Mouse (Mus musculus): ENCODE data around the gene Uchl3. TPM values are rescaled to one million over a fixed set of nuclear protein-coding genes. Genes with fewer than 3 reads are reported as not detected.

The Uchl3 gene
- total and polyA plus RNA-seq, 2 experiments from 2014 or later = 43.5 to 241 TPM

- ATAC-seq (no peak), DNase-seq (ENCODE audit: low spot score) (no peak)
- no peak overlapping the region for H3K4me2 ChIP-seq (ENCODE audit: low read depth, low read length)
- no peak overlapping the region for H3K4me3 ChIP-seq (ENCODE audit: low read length)
- H3K9ac ChIP-seq (replicated peaks; ENCODE audit: low read length) = no peak overlapping the region
- no peak overlapping the region for H3K27ac ChIP-seq
- 98% methylated on average over 7 of the region's 7 CpGs for WGBS
- H3K27me3 ChIP-seq (ENCODE audit: insufficient read depth, low read length) = no peaks in the 10 kb centered on the region
- no peaks in the 10 kb centered on the region for H3K4me1 ChIP-seq (ENCODE audit: insufficient read depth, low read length)
- TF ChIP-seq CTCF (IDR thresholded peaks at IDR 0.05; ENCODE audit: low read depth) = no peak
- H3K9me3 ChIP-seq (ENCODE audit: low read length) = no peaks in the 10 kb centered on the region
- peaks cover 14% of the 10 kb centered on the region; the same call in 1 of the 2 replicates for H3K36me3 ChIP-seq (ENCODE audit: insufficient read depth, low read length)
These were observed 12.3 kb downstream of the Uchl3 start for GRCm38 (mm10) chr14:101666056-101666455.

- 0 out of 2 replicates have a peak, but pooled peaks have one; percentile 8 for TF ChIP-seq CTCF (IDR thresholded peaks at IDR 0.05; ENCODE audit: low read depth)
- Histone ChIP-seq H3K27ac (no peak overlapping the region), H3K9me3 (ENCODE audit: low read length) (no peaks in the 10 kb centered on the region), H3K4me3 (ENCODE audit: low read length) (no peak overlapping the region), H3K27me3 (ENCODE audit: insufficient read depth, low read length) (no peaks in the 10 kb centered on the region), H3K9ac (replicated peaks; ENCODE audit: low read length) (no peak overlapping the region), H3K4me1 (ENCODE audit: insufficient read depth, low read length) (no peaks in the 10 kb centered on the region), H3K36me3 (ENCODE audit: insufficient read depth, low read length) (peaks cover 14% of the 10 kb centered on the region; the same call in 1 of the 2 replicates), H3K4me2 (ENCODE audit: low read depth, low read length) (no peak overlapping the region)
- WGBS = 77% methylated on average over 5 of the region's 5 CpGs
- ATAC-seq = no peak
- DNase-seq (ENCODE audit: low spot score) = peak; percentile 10
These were observed 12.8 kb downstream of the Uchl3 start for GRCm38 (mm10) chr14:101666536-101666935.

- peaks cover 14% of the 10 kb centered on the region; the same call in 1 of the 2 replicates for H3K36me3 ChIP-seq (ENCODE audit: insufficient read depth, low read length)
- H3K4me1 ChIP-seq (ENCODE audit: insufficient read depth, low read length) = no peaks in the 10 kb centered on the region
- H3K9me3 ChIP-seq (ENCODE audit: low read length) = no peaks in the 10 kb centered on the region
- no peak for ATAC-seq
- WGBS = 86% methylated on average over 7 of the region's 7 CpGs
- H3K4me2 ChIP-seq (ENCODE audit: low read depth, low read length) = no peak overlapping the region
- no peak overlapping the region for H3K27ac ChIP-seq
- no peak for TF ChIP-seq CTCF (IDR thresholded peaks at IDR 0.05; ENCODE audit: low read depth)
- H3K9ac ChIP-seq (replicated peaks; ENCODE audit: low read length) = no peak overlapping the region
- no peak overlapping the region for H3K4me3 ChIP-seq (ENCODE audit: low read length)
- H3K27me3 ChIP-seq (ENCODE audit: insufficient read depth, low read length) = no peaks in the 10 kb centered on the region
- no peak for DNase-seq (ENCODE audit: low spot score)
These were observed 14.9 kb downstream of the Uchl3 start for GRCm38 (mm10) chr14:101668626-101669025.

- Histone ChIP-seq H3K27me3 (ENCODE audit: insufficient read depth, low read length) (no peaks in the 10 kb centered on the region), H3K27ac (no peak overlapping the region), H3K4me1 (ENCODE audit: insufficient read depth, low read length) (no peaks in the 10 kb centered on the region), H3K9me3 (ENCODE audit: low read length) (no peaks in the 10 kb centered on the region), H3K4me2 (ENCODE audit: low read depth, low read length) (no peak overlapping the region), H3K36me3 (ENCODE audit: insufficient read depth, low read length) (peaks cover 18% of the 10 kb centered on the region; the same call in 1 of the 2 replicates), H3K9ac (replicated peaks; ENCODE audit: low read length) (no peak overlapping the region), H3K4me3 (ENCODE audit: low read length) (no peak overlapping the region)
- DNase-seq (ENCODE audit: low spot score) (no peak), ATAC-seq (no peak)
- TF ChIP-seq CTCF (IDR thresholded peaks at IDR 0.05; ENCODE audit: low read depth) = no peak
- 100% methylated on average over 1 of the region's 1 CpGs for WGBS
These were observed 18.5 kb downstream of the Uchl3 start for GRCm38 (mm10) chr14:101672226-101672625.

GRCm38 (mm10) chr14:101687696-101688095 is 33.9 kb downstream of the Uchl3 start:
- Histone ChIP-seq H3K4me3 (ENCODE audit: low read length) (no peak overlapping the region), H3K4me1 (ENCODE audit: insufficient read depth, low read length) (no peaks in the 10 kb centered on the region), H3K27ac (no peak overlapping the region), H3K4me2 (ENCODE audit: low read depth, low read length) (no peak overlapping the region), H3K9me3 (ENCODE audit: low read length) (no peaks in the 10 kb centered on the region), H3K9ac (replicated peaks; ENCODE audit: low read length) (no peak overlapping the region), H3K36me3 (ENCODE audit: insufficient read depth, low read length) (no peaks in the 10 kb centered on the region), H3K27me3 (ENCODE audit: insufficient read depth, low read length) (no peaks in the 10 kb centered on the region)
- DNase-seq (ENCODE audit: low spot score) = no peak
- no peak for TF ChIP-seq CTCF (IDR thresholded peaks at IDR 0.05; ENCODE audit: low read depth)
- no peak for ATAC-seq
- 88% methylated on average over 6 of the region's 6 CpGs for WGBS

- Histone ChIP-seq H3K4me1 (ENCODE audit: insufficient read depth, low read length) (no peaks in the 10 kb centered on the region), H3K4me2 (ENCODE audit: low read depth, low read length) (no peak overlapping the region), H3K27me3 (ENCODE audit: insufficient read depth, low read length) (no peaks in the 10 kb centered on the region), H3K9ac (replicated peaks; ENCODE audit: low read length) (no peak overlapping the region), H3K36me3 (ENCODE audit: insufficient read depth, low read length) (no peaks in the 10 kb centered on the region), H3K27ac (no peak overlapping the region), H3K4me3 (ENCODE audit: low read length) (no peak overlapping the region), H3K9me3 (ENCODE audit: low read length) (no peaks in the 10 kb centered on the region)
- ATAC-seq = no peak
- WGBS = 95% methylated on average over 2 of the region's 2 CpGs
- TF ChIP-seq CTCF (IDR thresholded peaks at IDR 0.05; ENCODE audit: low read depth) = no peak
- no peak for DNase-seq (ENCODE audit: low spot score)
These were observed 34.6 kb downstream of the Uchl3 start for GRCm38 (mm10) chr14:101688406-101688805.

- no peak overlapping the region for H3K9ac ChIP-seq (replicated peaks; ENCODE audit: low read length)
- H3K27me3 ChIP-seq (ENCODE audit: insufficient read depth, low read length) = no peaks in the 10 kb centered on the region
- no peak for DNase-seq (ENCODE audit: low spot score)
- H3K27ac ChIP-seq = no peak overlapping the region
- no peaks in the 10 kb centered on the region for H3K36me3 ChIP-seq (ENCODE audit: insufficient read depth, low read length)
- 78% methylated on average over 4 of the region's 4 CpGs for WGBS
- no peaks in the 10 kb centered on the region for H3K9me3 ChIP-seq (ENCODE audit: low read length)
- H3K4me2 ChIP-seq (ENCODE audit: low read depth, low read length) = no peak overlapping the region
- no peak overlapping the region for H3K4me3 ChIP-seq (ENCODE audit: low read length)
- ATAC-seq = no peak
- TF ChIP-seq CTCF (IDR thresholded peaks at IDR 0.05; ENCODE audit: low read depth) = no peak
- H3K4me1 ChIP-seq (ENCODE audit: insufficient read depth, low read length) = no peaks in the 10 kb centered on the region
These were observed 50.7 kb downstream of the Uchl3 start for GRCm38 (mm10) chr14:101704479-101704878.

Measured in hindbrain, postnatal 0 days (tissue).